In the genomic region with DNA sequence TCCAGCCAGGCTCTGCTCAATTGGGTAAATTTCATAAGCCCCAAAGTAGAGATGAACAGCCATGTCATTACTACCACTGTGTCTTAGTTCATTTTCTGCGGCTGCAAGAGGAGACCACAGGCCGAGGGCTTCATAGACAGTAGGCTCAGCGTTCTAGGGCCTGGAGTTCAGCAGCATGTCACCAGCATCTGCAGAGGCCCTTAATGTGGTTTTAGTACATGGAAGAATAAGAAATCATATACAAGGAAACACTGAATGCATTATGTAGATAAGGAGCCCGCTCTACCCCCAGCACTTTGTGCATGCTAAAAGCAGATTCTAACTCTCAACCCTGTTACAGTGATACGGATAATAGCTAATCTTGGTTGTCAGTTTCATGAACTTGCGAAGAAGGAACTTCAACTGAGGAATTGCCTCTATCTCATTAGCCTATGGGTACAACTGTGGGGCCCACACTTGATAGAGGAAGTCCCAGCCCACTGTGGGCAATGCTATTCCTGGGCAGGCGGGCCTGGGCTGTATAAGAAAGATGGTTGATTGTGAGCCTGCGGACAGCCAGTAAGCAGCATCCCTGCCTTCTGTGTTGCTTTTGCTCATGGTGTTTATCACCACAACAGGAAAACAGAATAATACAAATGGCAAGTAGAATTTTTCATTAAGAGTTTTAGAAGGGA, we compare ENCODE assay signal across 9 mouse cellular contexts.
DNase-seq lines count a peak whose midpoint lies in the region; ATAC-seq lines count a peak whose summit lies in the region.
"Had no signal": no experiment of that assay in that cellular context is flagged by ENCODE, and none has a peak within 500 bp of the region (broad histone marks: within the 10 kb centered on the region; RNA-seq: fewer than 3 reads in every experiment).

No protein-coding gene starts in this region.

- no peaks in the 10 kb centered on the region for H3K27me3 ChIP-seq in kidney, embryonic 16.5 days (ENCODE audit: insufficient read depth, low read length)
- no peaks in the 10 kb centered on the region for H3K27me3 ChIP-seq in forebrain, embryonic 16.5 days (replicated peaks; ENCODE audit: control insufficient read depth, insufficient read depth, low read length)
- no peaks in the 10 kb centered on the region for H3K27me3 ChIP-seq in liver, embryonic 11.5 days (replicated peaks; ENCODE audit: control insufficient read depth, insufficient read depth, low read length)
- no peaks in the 10 kb centered on the region for H3K27me3 ChIP-seq in neural tube, embryonic 13.5 days

- H3K9me3 ChIP-seq in kidney, embryonic 16.5 days (ENCODE audit: low read length), result no peaks in the 10 kb centered on the region
- H3K9me3 ChIP-seq in forebrain, embryonic 16.5 days (ENCODE audit: control insufficient read depth, low read length), result no peaks in the 10 kb centered on the region
- no peaks in the 10 kb centered on the region for H3K9me3 ChIP-seq in liver, embryonic 11.5 days (ENCODE audit: control insufficient read depth, low read length)
- H3K9me3 ChIP-seq in neural tube, embryonic 13.5 days, result no peaks in the 10 kb centered on the region
- H3K9me3 ChIP-seq: G1E had no signal

- H3K4me3 ChIP-seq in kidney, embryonic 16.5 days (ENCODE audit: low read length), result no peak overlapping the region
- no peak overlapping the region for H3K4me3 ChIP-seq in forebrain, embryonic 16.5 days (replicated peaks; ENCODE audit: low read length)
- H3K4me3 ChIP-seq in liver, embryonic 11.5 days (ENCODE audit: low read depth, low read length), result no peak overlapping the region
- H3K4me3 ChIP-seq in neural tube, embryonic 13.5 days, result no peak overlapping the region

- H3K9ac ChIP-seq in kidney, embryonic 16.5 days (replicated peaks; ENCODE audit: low read length), result peak overlapping the region; percentile 29; the same call in 1 of the 2 replicates
- no peak overlapping the region for H3K9ac ChIP-seq in forebrain, embryonic 16.5 days (replicated peaks; ENCODE audit: low read depth, low read length)
- no peak overlapping the region for H3K9ac ChIP-seq in liver, embryonic 11.5 days (ENCODE audit: low read depth, low read length)
- peak overlapping the region; percentile 58; the same call in 1 of the 2 replicates for H3K9ac ChIP-seq in neural tube, embryonic 13.5 days

- 75% methylated on average over 8 of the region's 8 CpGs for WGBS in kidney, embryonic 16.5 days
- WGBS in forebrain, embryonic 16.5 days, result 79% methylated on average over 8 of the region's 8 CpGs
- 25% methylated on average over 8 of the region's 8 CpGs for WGBS in liver, embryonic 11.5 days
- WGBS in neural tube, embryonic 13.5 days, result 64% methylated on average over 8 of the region's 8 CpGs

- peaks cover 6% of the 10 kb centered on the region; the same call in 1 of the 2 replicates for H3K36me3 ChIP-seq in kidney, embryonic 16.5 days (ENCODE audit: insufficient read depth, low read length)
- no peaks in the 10 kb centered on the region for H3K36me3 ChIP-seq in forebrain, embryonic 16.5 days (ENCODE audit: control insufficient read depth, insufficient read depth)
- H3K36me3 ChIP-seq in liver, embryonic 11.5 days (ENCODE audit: control insufficient read depth, insufficient read depth, low read length), result no peaks in the 10 kb centered on the region
- no peaks in the 10 kb centered on the region for H3K36me3 ChIP-seq in neural tube, embryonic 13.5 days
- H3K36me3 ChIP-seq: G1E had no signal

- no peak for DNase-seq in kidney, postnatal 10 days
- DNase-seq in liver, embryonic 11.5 days (ENCODE audit: low spot score), result no peak
- DNase-seq in embryo, embryonic 9.5 days (ENCODE audit: extremely low spot score), result no peak
- no peak for DNase-seq in frontal cortex, adult 2 months (ENCODE audit: extremely low spot score in 1 of 2, low spot score in 1 of 2)
- DNase-seq in cerebellum, adult 9-10 months, result no peak

- H3K4me1 ChIP-seq in kidney, embryonic 16.5 days (ENCODE audit: insufficient read depth, low read length), result peaks cover 35% of the 10 kb centered on the region
- H3K4me1 ChIP-seq in forebrain, embryonic 16.5 days (replicated peaks; ENCODE audit: control insufficient read depth, insufficient read depth, low read length), result peaks cover 10% of the 10 kb centered on the region
- peaks cover 18% of the 10 kb centered on the region for H3K4me1 ChIP-seq in liver, embryonic 11.5 days (replicated peaks; ENCODE audit: control insufficient read depth, insufficient read depth, low read length)
- H3K4me1 ChIP-seq in neural tube, embryonic 13.5 days (replicated peaks), result peaks cover 52% of the 10 kb centered on the region

- peak overlapping the region; percentile 31; the same call in 1 of the 2 replicates for H3K4me2 ChIP-seq in kidney, embryonic 16.5 days (replicated peaks; ENCODE audit: low read depth, low read length)
- no peak overlapping the region for H3K4me2 ChIP-seq in forebrain, embryonic 16.5 days (ENCODE audit: low read length)
- H3K4me2 ChIP-seq in liver, embryonic 11.5 days, result peak overlapping the region; percentile 8; the same call in 1 of the 2 replicates
- no peak overlapping the region for H3K4me2 ChIP-seq in neural tube, embryonic 13.5 days

- peak overlapping the region; percentile 86 for H3K27ac ChIP-seq in kidney, embryonic 16.5 days (ENCODE audit: low read length)
- no peak overlapping the region; the same call in 1 of the 2 replicates for H3K27ac ChIP-seq in forebrain, embryonic 16.5 days (ENCODE audit: low read length)
- peak overlapping the region; percentile 16; the same call in 1 of the 2 replicates for H3K27ac ChIP-seq in liver, embryonic 11.5 days (ENCODE audit: low read depth, low read length)
- peak overlapping the region; percentile 67 for H3K27ac ChIP-seq in neural tube, embryonic 13.5 days (replicated peaks)

- 0 out of 2 replicates have a peak, but pooled peaks have one; percentile 16 for ATAC-seq in kidney, embryonic 16.5 days (ENCODE audit: low FRiP score, low TSS enrichment)
- peak; percentile 24; the same call in 1 of the 2 replicates for ATAC-seq in forebrain, embryonic 16.5 days
- peak; percentile 90 for ATAC-seq in liver, embryonic 11.5 days (replicated peaks; ENCODE audit: low FRiP score)
- ATAC-seq in neural tube, embryonic 13.5 days (ENCODE audit: low read depth), result no peak; the same call in none of the 2 replicates

Comparison
In these comparisons a context has a peak if more than half of its experiments do, and no peak if none do; other contexts are left out.
1. H3K4me2 ChIP-seq: peak in kidney, embryonic 16.5 days (single experiment) and liver, embryonic 11.5 days (single experiment); none in forebrain, embryonic 16.5 days (single experiment) and neural tube, embryonic 13.5 days (single experiment).
2. H3K9ac ChIP-seq: peak in kidney, embryonic 16.5 days (single experiment) and neural tube, embryonic 13.5 days (single experiment); none in forebrain, embryonic 16.5 days (single experiment) and liver, embryonic 11.5 days (single experiment).